Mouse (Mus musculus): ENCODE data around the gene Amacr. TPM values are rescaled to one million over a fixed set of nuclear protein-coding genes. Genes with fewer than 3 reads are reported as not detected.

The Amacr gene
- total RNA-seq, 4 experiments from 2014 or later: 11.2 to 20.5 (median 17.5) TPM

Other genes starting within 250 kb of the Amacr start
- 1 to 10 TPM in 2 of 4 experiments, under 1 TPM in 2; 0.28 to 1.2 (median 0.84) TPM for gene C1qtnf3, start 29.4 kb upstream of the Amacr start, total RNA-seq (2022)
- gene Slc45a2, start 19.0 kb downstream of the Amacr start, total RNA-seq (2022): not detected
- gene Rxfp3, start 56.2 kb downstream of the Amacr start, total RNA-seq (2022): under 1 TPM in 1 of 4 experiments, not detected in 3; 0.06 TPM
- gene Adamts12, start 83.0 kb downstream of the Amacr start, total RNA-seq (2022): 1 to 10 TPM; 2.0 to 4.2 (median 2.8) TPM

All from adrenal gland, adult 8-10 months (tissue).